Mouse (Mus musculus): ENCODE data around the gene Ctnnbip1.

GRCm38 (mm10) chr4:149586044-149586782 lies 68.2 kb downstream of the Ctnnbip1 start, which contains the start of gene Clstn1:
- peak; percentile 8 for TF ChIP-seq CTCF (IDR thresholded peaks at IDR 0.05; ENCODE audit: control insufficient read depth, insufficient read depth, insufficient read length)
- TF ChIP-seq MAX (IDR thresholded peaks at IDR 0.05), result no peak
- TF ChIP-seq MYOD1 (IDR thresholded peaks at IDR 0.05; ENCODE audit: control insufficient read depth, insufficient read length, low read depth), result no peak
- TF ChIP-seq USF1 (IDR thresholded peaks at IDR 0.05; ENCODE audit: low read depth), result no peak
- TF ChIP-seq FOSL1 (IDR thresholded peaks at IDR 0.05; ENCODE audit: insufficient read depth, low read length, poor library complexity, severe bottlenecking), result no peak
- no peak for TF ChIP-seq CEBPB (IDR thresholded peaks at IDR 0.05; ENCODE audit: low read depth)

Data from C2C12 (cell line).